Mouse (Mus musculus) stomach, postnatal 0 days (tissue): Measurements from ENCODE around the gene Olfr575.

ENCODE experiments used
- CTCF ChIP-seq: IDR thresholded peaks from 2 replicates; pipeline ENCODE4 v1.5.1; 2016; ENCODE audit warnings: antibody characterized with exemption, low read depth, mild to moderate bottlenecking, moderate library complexity
- EP300 ChIP-seq: optimal IDR thresholded peaks from 2 replicates; pipeline ENCODE3; 2016; ENCODE audit warnings: antibody characterized with exemption

GRCm38 (mm10) chr7:102927105-102927504 lies 31.5 kb downstream of the Olfr575 start:
- TF ChIP-seq EP300 (no peak), CTCF (no peak)
